Mouse (Mus musculus) cerebellum, adult (tissue): ENCODE results near the gene Plxna1.

Experiments
- ATAC-seq: cut with Nextera tagmentation; 2 replicates; pipeline ENCODE4 v1.9.2; 2017; ENCODE audit warnings: mild to moderate bottlenecking, moderate library complexity, mixed read lengths; ENCODE audit not compliant: insufficient number of reproducible peaks, low FRiP score, low TSS enrichment

Plxna1 gene

GRCm38 (mm10) chr6:89361418-89362280 is 771 bp downstream of the Plxna1 start:
- peak; percentile 13; the same call in 1 of the 2 replicates for ATAC-seq

GRCm38 (mm10) chr6:89360709-89361417 is 1.6 kb downstream of the Plxna1 start:
- 0 out of 2 replicates have a peak, but pooled peaks have one; percentile 7 for ATAC-seq

GRCm38 (mm10) chr6:89359771-89360708 is 2.4 kb downstream of the Plxna1 start:
- no peak for ATAC-seq

GRCm38 (mm10) chr6:89359192-89359591 is 3.2 kb downstream of the Plxna1 start:
- ATAC-seq: no peak

- ATAC-seq: no peak
These were observed 6.8 kb downstream of the Plxna1 start for GRCm38 (mm10) chr6:89355661-89356060.

GRCm38 (mm10) chr6:89354726-89355125 is 7.7 kb downstream of the Plxna1 start:
- no peak for ATAC-seq

- no peak for ATAC-seq
These were observed 8.3 kb downstream of the Plxna1 start for GRCm38 (mm10) chr6:89354076-89354475.

GRCm38 (mm10) chr6:89353101-89353500 is 9.3 kb downstream of the Plxna1 start:
- no peak for ATAC-seq

GRCm38 (mm10) chr6:89351441-89352137 is 10.8 kb downstream of the Plxna1 start:
- ATAC-seq: no peak

GRCm38 (mm10) chr6:89350520-89350919 is 11.9 kb downstream of the Plxna1 start:
- no peak for ATAC-seq

GRCm38 (mm10) chr6:89350037-89350515 is 12.3 kb downstream of the Plxna1 start:
- ATAC-seq: no peak

- peak; percentile 54 for ATAC-seq
These were observed 14.1 kb downstream of the Plxna1 start for GRCm38 (mm10) chr6:89348363-89348762.

- no peak for ATAC-seq
These were observed 14.6 kb downstream of the Plxna1 start for GRCm38 (mm10) chr6:89347792-89348191.

- no peak for ATAC-seq
These were observed 16.6 kb downstream of the Plxna1 start for GRCm38 (mm10) chr6:89345855-89346254.

GRCm38 (mm10) chr6:89345486-89345785 is 17.0 kb downstream of the Plxna1 start:
- no peak for ATAC-seq

- no peak for ATAC-seq
These were observed 17.6 kb downstream of the Plxna1 start for GRCm38 (mm10) chr6:89344613-89345485.

GRCm38 (mm10) chr6:89341981-89342380 is 20.4 kb downstream of the Plxna1 start:
- no peak for ATAC-seq

- no peak for ATAC-seq
These were observed 23.0 kb downstream of the Plxna1 start for GRCm38 (mm10) chr6:89339447-89339846.

- no peak for ATAC-seq
These were observed 23.7 kb downstream of the Plxna1 start for GRCm38 (mm10) chr6:89338733-89339132.
